Mouse (Mus musculus): Measurements from ENCODE around the gene Tlr7. TPM values are rescaled to one million over a fixed set of nuclear protein-coding genes. Genes with fewer than 3 reads are reported as not detected.
A peak's percentile ranks its signal among the peaks of the same experiment; 100 is the strongest.

The Tlr7 gene
- polyA plus RNA-seq, 1 experiment: 1.6 TPM

DNA sequence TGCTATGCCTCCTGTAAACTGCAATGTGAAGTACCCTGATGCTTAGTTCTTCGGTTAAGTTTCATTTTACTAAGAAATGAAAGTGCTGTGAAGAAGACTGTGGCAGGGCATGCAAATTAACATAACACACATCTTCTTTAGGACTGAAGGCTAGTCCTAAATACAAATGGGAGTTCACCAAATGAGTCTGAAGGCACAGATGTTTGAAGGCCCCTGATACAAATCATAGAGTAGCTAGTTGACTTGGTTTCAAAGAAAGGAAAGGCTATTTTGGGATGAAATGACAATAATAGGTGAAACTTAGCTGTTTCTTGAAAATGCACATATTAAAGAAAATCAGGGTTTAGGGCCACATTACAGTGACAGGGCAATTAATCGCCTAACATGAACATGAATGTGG lies 9.8 kb upstream of the Tlr7 start:
- Histone ChIP-seq H3K27ac (ENCODE audit: insufficient read depth, low read length) (no peak overlapping the region), H3K4me3 (ENCODE audit: insufficient read depth, low read length) (no peak overlapping the region), H3K4me1 (ENCODE audit: control insufficient read depth, insufficient read depth, low read length) (no peaks in the 10 kb centered on the region)
- TF ChIP-seq CTCF (IDR thresholded peaks at IDR 0.05; ENCODE audit: extremely low read depth, insufficient read depth, low read length): no peak
- no peak for TF ChIP-seq POLR2A (IDR thresholded peaks at IDR 0.05; ENCODE audit: extremely low read depth, insufficient read depth, low read length)

DNA sequence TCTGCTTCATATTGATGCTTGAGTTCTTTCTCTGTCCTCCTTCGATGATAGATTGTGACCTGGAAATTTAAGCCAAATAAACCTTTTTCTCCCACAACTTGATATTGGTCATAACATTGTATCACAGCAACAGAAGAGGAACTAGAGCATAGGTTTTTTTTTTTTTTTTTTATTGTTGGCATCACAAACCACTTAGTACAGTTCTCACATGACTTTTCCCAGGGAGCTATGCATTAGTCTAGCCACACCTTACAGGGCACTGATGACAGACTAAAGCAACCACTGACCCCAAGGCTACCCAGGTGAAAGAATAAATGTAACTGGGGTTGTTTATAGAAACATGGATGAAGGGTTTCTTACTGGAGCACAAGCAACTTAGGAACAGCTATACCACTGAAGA lies 7.6 kb upstream of the Tlr7 start:
- H3K4me3 ChIP-seq (ENCODE audit: insufficient read depth, low read length): no peak overlapping the region
- H3K27ac ChIP-seq (ENCODE audit: insufficient read depth, low read length): no peak overlapping the region
- no peaks in the 10 kb centered on the region for H3K4me1 ChIP-seq (ENCODE audit: control insufficient read depth, insufficient read depth, low read length)
- TF ChIP-seq CTCF (IDR thresholded peaks at IDR 0.05; ENCODE audit: extremely low read depth, insufficient read depth, low read length) (no peak), POLR2A (IDR thresholded peaks at IDR 0.05; ENCODE audit: extremely low read depth, insufficient read depth, low read length) (no peak)

DNA sequence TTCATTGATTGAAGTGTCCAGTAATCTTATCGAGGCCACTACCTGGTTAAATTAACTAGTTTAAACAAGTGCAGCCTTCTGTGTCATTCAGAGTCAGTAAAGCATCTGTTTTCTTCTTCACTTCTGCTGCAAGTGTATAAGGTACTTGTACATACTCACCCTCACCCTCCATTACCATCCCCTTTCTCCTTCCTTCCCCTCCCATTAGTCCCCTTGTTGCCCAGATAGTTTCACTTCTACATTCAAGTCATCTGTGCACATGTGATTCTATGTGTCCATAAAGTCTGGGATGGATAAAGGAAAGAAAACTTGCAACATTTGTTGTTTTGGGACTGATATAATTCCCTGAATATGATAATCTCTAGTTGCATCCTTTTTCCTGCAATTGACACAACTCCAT lies 4.2 kb upstream of the Tlr7 start:
- H3K27ac ChIP-seq (ENCODE audit: insufficient read depth, low read length): no peak overlapping the region
- TF ChIP-seq CTCF (IDR thresholded peaks at IDR 0.05; ENCODE audit: extremely low read depth, insufficient read depth, low read length): no peak
- TF ChIP-seq POLR2A (IDR thresholded peaks at IDR 0.05; ENCODE audit: extremely low read depth, insufficient read depth, low read length): no peak

DNA sequence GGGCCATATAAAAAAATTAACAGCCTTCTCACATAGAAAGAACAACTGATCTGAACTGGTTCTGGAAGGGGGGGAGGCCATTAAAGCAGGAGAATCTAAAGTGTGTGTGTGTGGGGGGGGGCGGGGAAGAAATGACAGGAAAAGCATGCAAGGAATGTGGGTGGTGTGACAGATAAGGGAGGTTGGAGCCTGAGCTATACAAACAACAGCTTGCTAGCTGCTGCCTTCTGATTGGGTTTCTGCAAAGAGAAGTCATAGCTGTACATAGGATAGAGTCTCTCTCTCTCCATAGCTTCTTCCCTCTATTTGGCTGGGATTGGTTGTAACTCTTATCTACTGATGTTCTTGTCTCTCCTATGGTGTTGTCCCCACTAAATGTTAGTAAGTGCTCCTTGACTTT lies 2.2 kb upstream of the Tlr7 start:
- TF ChIP-seq POLR2A (IDR thresholded peaks at IDR 0.05; ENCODE audit: extremely low read depth, insufficient read depth, low read length) (no peak), CTCF (IDR thresholded peaks at IDR 0.05; ENCODE audit: extremely low read depth, insufficient read depth, low read length) (no peak)
- Histone ChIP-seq H3K4me1 (ENCODE audit: control insufficient read depth, insufficient read depth, low read length) (no peaks in the 10 kb centered on the region; the same call in 1 of the 2 replicates), H3K4me3 (ENCODE audit: insufficient read depth, low read length) (no peak overlapping the region), H3K27ac (ENCODE audit: insufficient read depth, low read length) (no peak overlapping the region)

More for the DNA sequence above, 4.2 kb upstream of the Tlr7 start:
- no peak overlapping the region for H3K4me3 ChIP-seq (ENCODE audit: insufficient read depth, low read length)
- no peaks in the 10 kb centered on the region; the same call in 1 of the 2 replicates for H3K4me1 ChIP-seq (ENCODE audit: control insufficient read depth, insufficient read depth, low read length)

DNA sequence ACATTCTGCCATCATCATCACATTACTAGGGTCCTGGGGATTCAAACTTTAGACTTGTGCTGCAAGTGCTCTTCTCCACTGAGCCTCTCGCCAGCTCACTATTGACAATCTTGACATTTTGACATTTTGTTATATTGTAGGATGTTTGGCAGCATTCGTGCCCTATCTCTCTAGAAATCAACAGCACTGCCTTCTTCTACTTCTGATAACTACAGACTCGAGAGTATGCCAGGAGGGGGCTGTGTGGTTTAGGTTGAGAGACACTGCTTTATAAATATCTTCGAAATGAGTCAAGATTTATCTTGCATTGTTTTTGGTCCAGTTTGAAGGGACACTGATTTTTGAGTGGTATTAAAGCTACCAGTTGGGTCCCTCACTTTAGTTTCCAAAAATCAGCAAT lies 635 bp upstream of the Tlr7 start:
- H3K4me1 ChIP-seq (ENCODE audit: control insufficient read depth, insufficient read depth, low read length): no peaks in the 10 kb centered on the region; the same call in 1 of the 2 replicates
- H3K4me3 ChIP-seq (ENCODE audit: insufficient read depth, low read length): no peak overlapping the region
- TF ChIP-seq CTCF (IDR thresholded peaks at IDR 0.05; ENCODE audit: extremely low read depth, insufficient read depth, low read length): no peak
- no peak for TF ChIP-seq POLR2A (IDR thresholded peaks at IDR 0.05; ENCODE audit: extremely low read depth, insufficient read depth, low read length)
- no peak overlapping the region for H3K27ac ChIP-seq (ENCODE audit: insufficient read depth, low read length)

DNA sequence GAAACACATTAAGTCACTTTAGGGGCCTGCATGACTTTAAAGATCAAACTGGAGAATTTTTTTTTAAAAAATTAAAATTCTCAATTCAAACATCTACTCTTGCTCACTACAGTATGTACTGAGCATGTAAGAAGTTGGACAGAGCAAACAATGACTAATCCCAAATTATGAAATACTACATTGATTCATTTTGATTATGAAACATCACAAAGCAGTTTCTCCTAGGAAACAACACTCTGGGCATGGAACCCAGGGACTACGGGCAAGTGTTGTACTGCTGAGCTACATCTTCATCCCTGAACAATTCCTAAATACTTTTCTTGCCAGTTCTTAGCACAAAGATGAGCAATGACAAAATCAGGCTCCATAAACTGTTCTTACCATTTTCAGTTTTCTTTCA lies 738 bp downstream of the Tlr7 start:
- no peak for TF ChIP-seq POLR2A (IDR thresholded peaks at IDR 0.05; ENCODE audit: extremely low read depth, insufficient read depth, low read length)
- TF ChIP-seq CTCF (IDR thresholded peaks at IDR 0.05; ENCODE audit: extremely low read depth, insufficient read depth, low read length): no peak
- peak overlapping the region; percentile 73 for H3K27ac ChIP-seq (ENCODE audit: insufficient read depth, low read length)
- H3K4me1 ChIP-seq (ENCODE audit: control insufficient read depth, insufficient read depth, low read length): no peaks in the 10 kb centered on the region; the same call in 1 of the 2 replicates
- H3K4me3 ChIP-seq (ENCODE audit: insufficient read depth, low read length): no peak overlapping the region

DNA sequence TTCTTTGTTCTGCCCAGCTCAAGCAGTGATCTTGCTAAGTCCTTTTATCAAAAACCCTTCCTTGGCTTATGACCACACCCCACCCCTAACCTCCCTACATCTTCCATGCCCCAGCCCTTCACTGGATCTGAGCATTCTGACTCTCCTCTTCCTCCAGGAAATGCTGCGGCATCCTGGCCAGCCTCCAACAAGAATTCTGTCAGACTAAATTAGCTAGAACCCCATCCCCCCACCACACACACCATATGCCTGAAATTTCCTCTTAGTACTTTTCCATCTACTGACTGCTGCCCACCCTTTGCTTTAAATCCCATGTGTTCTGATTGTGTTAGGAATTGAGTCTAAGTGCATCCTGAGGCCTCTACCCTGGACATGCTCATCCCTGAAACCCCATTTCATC lies 1.3 kb downstream of the Tlr7 start:
- no peak for TF ChIP-seq CTCF (IDR thresholded peaks at IDR 0.05; ENCODE audit: extremely low read depth, insufficient read depth, low read length)
- no peak for TF ChIP-seq POLR2A (IDR thresholded peaks at IDR 0.05; ENCODE audit: extremely low read depth, insufficient read depth, low read length)
- no peaks in the 10 kb centered on the region; the same call in 1 of the 2 replicates for H3K4me1 ChIP-seq (ENCODE audit: control insufficient read depth, insufficient read depth, low read length)
- peak overlapping the region; percentile 45; the same call in 1 of the 2 replicates for H3K27ac ChIP-seq (ENCODE audit: insufficient read depth, low read length)
- H3K4me3 ChIP-seq (ENCODE audit: insufficient read depth, low read length): no peak overlapping the region

DNA sequence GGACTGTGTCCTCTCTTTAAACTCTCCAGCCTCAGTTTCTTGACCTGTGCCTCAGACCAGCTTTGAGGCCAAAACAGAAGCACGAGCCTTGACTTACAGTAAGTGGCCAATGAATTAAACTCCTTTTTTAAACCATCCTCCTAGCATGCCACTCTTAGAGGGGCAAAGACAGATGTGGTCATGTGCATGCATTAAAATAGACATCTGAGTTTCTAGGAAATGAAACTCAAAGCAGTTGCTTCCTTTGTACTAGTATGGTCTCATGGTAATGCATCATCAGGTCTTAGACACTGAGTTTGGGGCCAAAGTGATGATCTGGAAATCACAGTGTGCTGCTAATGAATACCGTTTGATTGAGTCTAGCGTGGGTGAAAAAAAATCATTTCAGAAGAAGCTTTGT lies 1.8 kb downstream of the Tlr7 start:
- Histone ChIP-seq H3K27ac (ENCODE audit: insufficient read depth, low read length) (peak overlapping the region; percentile 45; the same call in 1 of the 2 replicates), H3K4me3 (ENCODE audit: insufficient read depth, low read length) (no peak overlapping the region), H3K4me1 (ENCODE audit: control insufficient read depth, insufficient read depth, low read length) (no peaks in the 10 kb centered on the region; the same call in 1 of the 2 replicates)
- no peak for TF ChIP-seq POLR2A (IDR thresholded peaks at IDR 0.05; ENCODE audit: extremely low read depth, insufficient read depth, low read length)
- no peak for TF ChIP-seq CTCF (IDR thresholded peaks at IDR 0.05; ENCODE audit: extremely low read depth, insufficient read depth, low read length)

DNA sequence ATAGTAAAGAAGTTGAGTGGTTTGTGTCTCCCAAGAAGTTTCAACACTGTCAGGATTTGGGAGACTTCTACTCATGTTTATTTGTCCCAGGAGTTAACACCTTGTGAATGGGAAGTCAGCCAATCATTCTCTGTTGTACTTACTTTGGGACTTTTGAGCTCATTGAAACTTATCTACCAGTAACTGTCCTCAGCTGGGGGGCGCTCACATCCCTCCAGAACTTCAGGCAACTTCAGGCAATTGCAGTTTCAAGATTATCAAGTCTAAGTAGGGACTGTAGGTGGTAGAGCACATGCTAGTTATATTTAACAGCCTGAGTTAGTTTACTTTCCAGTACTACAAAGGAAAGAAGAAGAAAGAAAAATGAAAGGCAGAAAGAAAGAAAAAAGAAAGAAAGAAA lies 6.6 kb downstream of the Tlr7 start:
- TF ChIP-seq CTCF (IDR thresholded peaks at IDR 0.05; ENCODE audit: extremely low read depth, insufficient read depth, low read length) (no peak), POLR2A (IDR thresholded peaks at IDR 0.05; ENCODE audit: extremely low read depth, insufficient read depth, low read length) (no peak)
- Histone ChIP-seq H3K4me1 (ENCODE audit: control insufficient read depth, insufficient read depth, low read length) (no peaks in the 10 kb centered on the region), H3K27ac (ENCODE audit: insufficient read depth, low read length) (no peak overlapping the region), H3K4me3 (ENCODE audit: insufficient read depth, low read length) (no peak overlapping the region)

DNA sequence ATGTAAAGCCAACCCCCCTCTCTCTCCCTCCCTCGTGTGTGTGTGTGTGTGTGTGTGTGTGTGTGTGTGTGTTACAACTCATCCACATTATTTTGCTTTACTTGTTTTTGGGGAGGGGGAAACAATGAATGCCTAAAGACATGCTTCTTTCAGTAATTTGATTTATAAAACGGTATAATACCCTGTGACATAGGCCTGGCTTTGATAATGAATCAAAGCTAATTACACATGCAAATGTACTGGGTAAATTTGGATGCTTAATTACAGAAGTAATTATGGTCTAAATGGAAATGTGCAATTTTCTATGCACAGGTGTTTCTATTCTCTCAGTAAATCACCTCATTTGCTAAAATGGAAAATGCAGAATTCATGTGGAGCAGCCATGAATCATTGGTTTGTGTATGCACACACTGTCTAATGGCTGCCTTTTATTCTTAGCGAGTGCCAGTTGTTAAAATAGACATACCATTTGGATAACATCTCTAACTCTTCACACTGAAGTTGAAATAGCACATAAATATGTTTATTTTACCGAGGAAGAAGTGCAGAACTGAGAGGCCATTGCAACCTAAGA lies 9.0 kb downstream of the Tlr7 start:
- no peak overlapping the region for H3K4me3 ChIP-seq (ENCODE audit: insufficient read depth, low read length)
- no peaks in the 10 kb centered on the region for H3K4me1 ChIP-seq (ENCODE audit: control insufficient read depth, insufficient read depth, low read length)
- TF ChIP-seq POLR2A (IDR thresholded peaks at IDR 0.05; ENCODE audit: extremely low read depth, insufficient read depth, low read length): no peak
- no peak for TF ChIP-seq CTCF (IDR thresholded peaks at IDR 0.05; ENCODE audit: extremely low read depth, insufficient read depth, low read length)
- H3K27ac ChIP-seq (ENCODE audit: insufficient read depth, low read length): no peak overlapping the region

Measured in cortical plate, adult 2 months (tissue).